Mouse (Mus musculus) retina, postnatal 1 day (tissue): ENCODE measurements around the gene Plin1.

Experiments
- DNase-seq: peaks from one replicate; pipeline ENCODE4 v3.0.0-alpha.2; 2012

Plin1 gene

GRCm38 (mm10) chr7:79732622-79733021 is at the start of gene Plin1:
TSS of gene Plin1 (minus strand) at chr7:79732903.
- DNase-seq, result no peak

GRCm38 (mm10) chr7:79782516-79782855 is 49.8 kb upstream of the Plin1 start:
- DNase-seq, result no peak

GRCm38 (mm10) chr7:79781826-79782515 is 49.3 kb upstream of the Plin1 start:
- no peak for DNase-seq

- peak; percentile 84 for DNase-seq
Measured at GRCm38 (mm10) chr7:79780647-79781626, 48.2 kb upstream of the Plin1 start.

- DNase-seq, result no peak
Measured at GRCm38 (mm10) chr7:79771561-79772512, 39.1 kb upstream of the Plin1 start.

GRCm38 (mm10) chr7:79769664-79770063 is 37.0 kb upstream of the Plin1 start:
- no peak for DNase-seq

- no peak for DNase-seq
Measured at GRCm38 (mm10) chr7:79765991-79766390, 33.3 kb upstream of the Plin1 start.

- no peak for DNase-seq
Measured at GRCm38 (mm10) chr7:79762106-79762505, 29.4 kb upstream of the Plin1 start.

GRCm38 (mm10) chr7:79761124-79761876 is 28.6 kb upstream of the Plin1 start:
- no peak for DNase-seq

- no peak for DNase-seq
Measured at GRCm38 (mm10) chr7:79759766-79760165, 27.1 kb upstream of the Plin1 start.

- DNase-seq, result no peak
Measured at GRCm38 (mm10) chr7:79758176-79758575, 25.5 kb upstream of the Plin1 start.

GRCm38 (mm10) chr7:79756334-79756733 is 23.6 kb upstream of the Plin1 start:
- no peak for DNase-seq

GRCm38 (mm10) chr7:79749511-79749910 is 16.8 kb upstream of the Plin1 start:
- DNase-seq, result no peak

- DNase-seq, result no peak
Measured at GRCm38 (mm10) chr7:79747659-79748058, 15.0 kb upstream of the Plin1 start.

- no peak for DNase-seq
Measured at GRCm38 (mm10) chr7:79744585-79744984, 11.9 kb upstream of the Plin1 start.

- no peak for DNase-seq
Measured at GRCm38 (mm10) chr7:79744051-79744450, 11.3 kb upstream of the Plin1 start.

GRCm38 (mm10) chr7:79742659-79743536 is 10.2 kb upstream of the Plin1 start, which contains the start of the genes Pex11a and Wdr93:
TSS of gene Pex11a (minus strand) at chr7:79743131.
TSS of gene Wdr93 (plus strand) at chr7:79743163.
- peak; percentile 88 for DNase-seq

GRCm38 (mm10) chr7:79742277-79742658 is 9.6 kb upstream of the Plin1 start:
- no peak for DNase-seq

GRCm38 (mm10) chr7:79740279-79740678 is 7.6 kb upstream of the Plin1 start:
- no peak for DNase-seq

GRCm38 (mm10) chr7:79738913-79739312 is 6.2 kb upstream of the Plin1 start:
- DNase-seq, result no peak

GRCm38 (mm10) chr7:79736511-79736910 is 3.8 kb upstream of the Plin1 start:
- DNase-seq, result no peak
